Mouse (Mus musculus) kidney, postnatal 0 days (tissue): Measurements from ENCODE around the gene Klhdc9. TPM values are rescaled to one million over a fixed set of nuclear protein-coding genes. Genes with fewer than 3 reads are reported as not detected.

ENCODE experiments used
- ATAC-seq: fragments of 200-750 bp; cut with Nextera tagmentation; replicated peaks from 2 replicates; pipeline ENCODE4 v1.8.0; 2017; ENCODE audit warnings: low read depth, moderate number of reproducible peaks, moderate TSS enrichment, moderate library complexity; ENCODE audit not compliant: low FRiP score
- DNase-seq: peaks from one replicate; pipeline ENCODE4 v3.0.0-alpha.2; 2016; ENCODE audit warnings: low spot score
- H3K27ac ChIP-seq: fragments of 300-500 bp; sonication (generic); 2 replicates; pipeline ENCODE4 v1.5.1; 2014; ENCODE audit warnings: mild to moderate bottlenecking
- H3K27me3 ChIP-seq: fragments of 300-500 bp; sonication (generic); 2 replicates; pipeline ENCODE4 v1.6.1; 2014; ENCODE audit warnings: low read length, mixed read lengths; ENCODE audit not compliant: insufficient read depth
- H3K36me3 ChIP-seq: fragments of 300-500 bp; sonication (generic); 2 replicates; pipeline ENCODE4 v1.6.1; 2014; ENCODE audit warnings: low read length, mixed read lengths; ENCODE audit not compliant: insufficient read depth
- H3K4me1 ChIP-seq: fragments of 300-500 bp; sonication (generic); replicated peaks from 2 replicates; pipeline ENCODE4 v1.6.1; 2014; ENCODE audit warnings: antibody characterized with exemption, low read length, mixed read lengths; ENCODE audit not compliant: insufficient read depth
- H3K4me2 ChIP-seq: fragments of 300-500 bp; sonication (generic); 2 replicates; pipeline ENCODE4 v1.6.1; 2014; ENCODE audit warnings: mild to moderate bottlenecking, low read length, moderate library complexity, mixed read lengths
- H3K4me3 ChIP-seq: fragments of 300-500 bp; sonication (generic); replicated peaks from 2 replicates; pipeline ENCODE4 v1.5.1; 2014; ENCODE audit warnings: low read depth, low read length
- H3K9ac ChIP-seq: fragments of 300-500 bp; sonication (generic); 2 replicates; pipeline ENCODE4 v1.6.1; 2014; ENCODE audit warnings: low read depth, low read length
- H3K9me3 ChIP-seq: fragments of 300-500 bp; sonication (generic); replicated peaks from 2 replicates; pipeline ENCODE4 v1.6.1; 2016; ENCODE audit warnings: low read length, inconsistent platforms, mixed read lengths
- CTCF ChIP-seq: IDR thresholded peaks from 2 replicates; pipeline ENCODE4 v1.5.1; 2016; ENCODE audit warnings: antibody characterized with exemption, low read depth, mild to moderate bottlenecking, moderate library complexity
- WGBS: fragments of 180-500 bp; shearing (Covaris S2); extraction: QIAGEN DNeasy Blood & Tissue Kit; methylation state at CpG from one replicate; pipeline ENCODE4 v1.1.7; 2014; 5-methylcytosine and 5-hydroxymethylcytosine counted together
- polyA plus RNA-seq: library from polyadenylated mRNA; unstranded; fragments of >200 nt; fragmentation: Nextera tagmentation; extraction: Ambion mirVana; gene quantifications from 2 replicates; pipeline ENCODE4 v1.2.1, GENCODE M21; 2015

The Klhdc9 gene
- polyA plus RNA-seq, 1 experiment from 2014 or later, result 5.7 TPM

DNA sequence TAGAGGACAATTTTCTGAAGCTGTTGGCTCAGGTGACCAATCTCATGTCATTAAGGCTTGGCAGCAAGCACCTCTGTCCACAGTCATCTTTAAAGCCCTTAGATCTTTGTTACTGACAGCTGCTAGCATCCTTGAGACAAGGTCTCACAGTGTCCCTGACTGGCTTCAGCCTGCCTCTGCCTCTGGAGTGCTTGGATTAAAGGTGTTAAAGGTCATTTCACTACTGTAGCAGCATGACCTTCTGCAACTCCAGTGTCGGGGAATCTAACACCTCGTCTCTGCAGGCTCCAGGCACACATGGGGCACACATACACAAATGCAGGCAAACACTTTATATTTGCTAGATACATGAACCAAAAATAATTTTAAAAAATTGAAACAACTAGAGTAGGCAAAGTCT lies 35.0 kb downstream of the Klhdc9 start:
- Histone ChIP-seq H3K9ac (no peak overlapping the region), H3K4me2 (no peak overlapping the region), H3K4me1 (peaks cover 8% of the 10 kb centered on the region; the same call in 1 of the 2 replicates), H3K4me3 (no peak overlapping the region), H3K27ac (no peak overlapping the region), H3K9me3 (no peaks in the 10 kb centered on the region), H3K36me3 (no peaks in the 10 kb centered on the region), H3K27me3 (no peaks in the 10 kb centered on the region)
- WGBS, result 65% methylated on average over 2 of the region's 2 CpGs
- ATAC-seq (no peak), DNase-seq (no peak)
- TF ChIP-seq CTCF, result no peak

DNA sequence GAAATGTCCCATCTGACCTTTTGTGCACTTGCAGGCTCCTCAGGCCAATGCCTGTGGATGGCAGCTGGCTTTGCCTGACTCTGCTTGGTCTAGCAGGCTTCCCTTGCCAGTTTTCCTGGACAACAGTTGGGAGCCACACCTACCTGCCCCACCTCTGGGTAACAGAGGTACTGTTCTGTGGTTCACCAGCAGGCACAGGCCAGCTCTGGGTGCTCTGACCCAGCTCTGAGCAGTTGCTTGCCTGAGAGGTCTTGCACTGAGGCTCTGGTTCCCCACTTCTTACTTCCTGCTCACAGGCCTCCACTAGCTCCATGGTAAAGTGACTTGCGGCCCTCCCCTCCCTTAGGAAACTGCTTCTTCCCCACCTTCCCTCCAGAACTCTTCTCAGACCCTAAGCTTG lies 38.6 kb downstream of the Klhdc9 start:
- Histone ChIP-seq H3K27ac (peak overlapping the region; percentile 36; the same call in 1 of the 2 replicates), H3K36me3 (no peaks in the 10 kb centered on the region), H3K4me1 (no peaks in the 10 kb centered on the region), H3K4me2 (no peak overlapping the region), H3K4me3 (no peak overlapping the region), H3K9me3 (no peaks in the 10 kb centered on the region), H3K27me3 (no peaks in the 10 kb centered on the region), H3K9ac (no peak overlapping the region)
- no peak for TF ChIP-seq CTCF
- WGBS, result 82% methylated on average over 1 of the region's 1 CpGs
- no peak for DNase-seq
- ATAC-seq, result peak; percentile 63; the same call in 1 of the 2 replicates

DNA sequence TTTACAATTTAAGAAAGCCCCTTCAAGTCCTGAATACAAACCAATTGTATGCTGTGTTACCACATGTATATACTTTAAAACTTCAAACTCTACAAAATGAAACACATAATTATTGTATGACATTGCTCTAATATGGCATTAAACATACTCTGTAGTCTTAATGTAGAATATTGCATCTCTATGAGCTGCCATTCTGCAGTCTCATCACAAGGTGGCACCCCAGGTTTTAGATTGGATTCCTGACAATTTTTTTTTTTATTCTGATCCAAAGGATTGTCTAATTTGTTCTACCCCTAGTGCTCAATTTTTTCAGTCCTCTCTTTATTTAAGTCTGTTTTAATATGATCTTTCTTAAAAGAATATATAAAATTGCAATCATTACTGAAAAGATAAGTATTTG lies 39.2 kb downstream of the Klhdc9 start:
- ATAC-seq (no peak), DNase-seq (peak; percentile 76)
- peak; percentile 80 for TF ChIP-seq CTCF
- H3K4me1 ChIP-seq, result no peaks in the 10 kb centered on the region
- no peak overlapping the region for H3K27ac ChIP-seq
- no peak overlapping the region for H3K4me2 ChIP-seq
- no peaks in the 10 kb centered on the region for H3K27me3 ChIP-seq
- no peak overlapping the region for H3K9ac ChIP-seq
- H3K9me3 ChIP-seq, result no peaks in the 10 kb centered on the region
- no peak overlapping the region for H3K4me3 ChIP-seq
- no peaks in the 10 kb centered on the region for H3K36me3 ChIP-seq

DNA sequence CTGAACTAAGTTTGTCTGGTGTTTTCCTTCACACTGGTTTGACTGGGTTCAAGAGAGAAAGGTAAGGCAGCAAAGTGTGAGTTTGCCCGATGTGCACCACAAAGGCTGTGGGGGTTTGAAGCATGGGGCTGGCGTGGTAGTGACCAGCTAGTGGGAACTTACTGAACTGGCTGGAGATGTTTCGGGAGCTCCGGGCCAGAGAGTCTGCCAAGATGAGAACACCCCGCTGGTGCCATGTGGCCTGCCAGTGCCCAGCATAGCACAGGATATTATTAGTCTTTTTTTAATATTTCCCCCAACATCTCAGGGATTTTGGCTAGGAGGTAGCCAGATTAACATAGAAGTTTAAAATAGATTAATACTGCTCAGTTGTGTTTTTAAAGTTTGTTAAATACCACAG lies 40.4 kb downstream of the Klhdc9 start:
- H3K9me3 ChIP-seq, result no peaks in the 10 kb centered on the region
- TF ChIP-seq CTCF, result no peak
- H3K4me3 ChIP-seq, result peak overlapping the region; percentile 24
- no peaks in the 10 kb centered on the region for H3K36me3 ChIP-seq
- DNase-seq (no peak), ATAC-seq (no peak)
- H3K9ac ChIP-seq, result peak overlapping the region; percentile 31; the same call in 1 of the 2 replicates
- no peak overlapping the region for H3K27ac ChIP-seq
- WGBS, result 25% methylated on average over 5 of the region's 5 CpGs
- H3K27me3 ChIP-seq, result no peaks in the 10 kb centered on the region
- no peaks in the 10 kb centered on the region for H3K4me1 ChIP-seq
- peak overlapping the region; percentile 48 for H3K4me2 ChIP-seq

DNA sequence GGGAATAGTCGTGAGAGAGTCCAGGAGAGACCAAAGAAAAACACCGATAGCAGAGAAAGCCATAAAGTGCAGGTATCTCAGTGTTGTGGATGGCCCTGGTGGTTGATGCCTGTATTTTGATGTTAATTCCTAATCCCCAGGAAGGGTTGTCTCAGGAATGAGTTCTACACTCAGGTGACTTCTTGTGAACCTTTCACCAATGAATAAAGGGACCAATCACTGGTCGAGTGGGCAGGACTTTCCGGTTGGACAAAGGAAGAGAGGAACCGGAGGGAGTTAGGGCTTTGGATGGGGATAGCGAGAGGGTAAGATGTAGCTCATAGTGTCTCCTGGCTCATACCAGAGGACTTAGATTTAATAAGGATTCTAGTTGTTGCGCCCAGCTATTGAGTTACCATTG lies 40.9 kb downstream of the Klhdc9 start:
- Histone ChIP-seq H3K36me3 (no peaks in the 10 kb centered on the region), H3K27me3 (no peaks in the 10 kb centered on the region), H3K4me3 (peak overlapping the region; percentile 24), H3K9ac (peak overlapping the region; percentile 31; the same call in 1 of the 2 replicates), H3K4me1 (no peaks in the 10 kb centered on the region), H3K4me2 (peak overlapping the region; percentile 48), H3K27ac (no peak overlapping the region), H3K9me3 (no peaks in the 10 kb centered on the region)
- TF ChIP-seq CTCF, result no peak
- 10% methylated on average over 7 of the region's 7 CpGs for WGBS
- peak; percentile 69 for ATAC-seq
- no peak for DNase-seq

DNA sequence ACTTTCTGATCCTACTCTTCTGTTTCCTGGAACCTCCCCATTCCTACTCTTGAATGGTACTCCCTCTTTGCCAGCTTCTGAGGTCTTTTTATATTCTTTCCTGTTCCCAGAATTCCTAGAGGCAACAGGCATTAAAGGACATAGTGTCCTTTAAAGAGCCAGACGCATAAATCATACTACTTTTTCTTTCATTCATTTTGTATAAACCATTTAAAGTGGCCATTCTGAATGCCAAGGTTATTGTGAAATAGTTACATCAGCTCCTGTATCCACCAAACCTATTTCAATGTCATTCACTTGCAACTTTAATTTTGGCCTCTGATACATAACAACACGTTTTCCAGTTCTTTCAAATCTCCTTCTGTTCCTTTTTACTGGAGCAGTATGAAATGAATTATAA lies 51.3 kb downstream of the Klhdc9 start:
- Histone ChIP-seq H3K27me3 (no peaks in the 10 kb centered on the region), H3K27ac (no peak overlapping the region), H3K4me1 (no peaks in the 10 kb centered on the region), H3K36me3 (no peaks in the 10 kb centered on the region), H3K9ac (no peak overlapping the region), H3K9me3 (no peaks in the 10 kb centered on the region), H3K4me2 (no peak overlapping the region), H3K4me3 (no peak overlapping the region)
- TF ChIP-seq CTCF, result no peak
- ATAC-seq, result no peak
- no peak for DNase-seq
- 70% methylated on average over 2 of the region's 2 CpGs for WGBS

Other genes starting within 250 kb of the Klhdc9 start
- gene Cfap126, start 246.9 kb downstream of the Klhdc9 start, polyA plus RNA-seq, result 4.6 TPM in 2 replicates
- 381 and 403 TPM in 2 replicates for gene Sdhc, start 210.2 kb downstream of the Klhdc9 start, polyA plus RNA-seq
- 0.77 and 1.2 TPM in 2 replicates for gene Mpz, start 210.1 kb downstream of the Klhdc9 start, polyA plus RNA-seq
- 8.9 and 9.9 TPM in 2 replicates for gene Pcp4l1, start 164.5 kb downstream of the Klhdc9 start, polyA plus RNA-seq
- gene Nr1i3, start 146.8 kb downstream of the Klhdc9 start, polyA plus RNA-seq, result 1.1 and 1.7 TPM in 2 replicates
- 32.3 and 32.4 TPM in 2 replicates for gene Tomm40l, start 138.3 kb downstream of the Klhdc9 start, polyA plus RNA-seq
- gene Apoa2, start 135.7 kb downstream of the Klhdc9 start, polyA plus RNA-seq, result 20.2 and 21.1 TPM in 2 replicates
- 38.8 and 50.1 TPM in 2 replicates for gene Fcer1g, start 126.4 kb downstream of the Klhdc9 start, polyA plus RNA-seq
- 5.2 and 7.0 TPM in 2 replicates for gene Adamts4, start 110.4 kb downstream of the Klhdc9 start, polyA plus RNA-seq
- gene Ndufs2, start 109.4 kb downstream of the Klhdc9 start, polyA plus RNA-seq, result 375 and 405 TPM in 2 replicates
- 63.9 and 72.0 TPM in 2 replicates for gene B4galt3, start 90.5 kb downstream of the Klhdc9 start, polyA plus RNA-seq
- gene Ppox, start 79.6 kb downstream of the Klhdc9 start, polyA plus RNA-seq, result 46.4 and 48.2 TPM in 2 replicates
- 59.4 and 63.3 TPM in 2 replicates for gene Usp21, start 72.8 kb downstream of the Klhdc9 start, polyA plus RNA-seq
- gene Ufc1, start 65.8 kb downstream of the Klhdc9 start, polyA plus RNA-seq, result 133 and 136 TPM in 2 replicates
- gene Dedd, start 31.7 kb downstream of the Klhdc9 start, polyA plus RNA-seq, result 43.9 and 46.0 TPM in 2 replicates
- gene Nit1, start 15.2 kb downstream of the Klhdc9 start, polyA plus RNA-seq, result 59.8 and 64.4 TPM in 2 replicates
- gene Pfdn2, start 15.1 kb downstream of the Klhdc9 start, polyA plus RNA-seq, result 92.1 and 105 TPM in 2 replicates
- 3.7 and 3.8 TPM in 2 replicates for gene Nectin4, start 9.3 kb upstream of the Klhdc9 start, polyA plus RNA-seq
- gene Arhgap30, start 28.2 kb upstream of the Klhdc9 start, polyA plus RNA-seq, result 0.83 and 0.99 TPM in 2 replicates
- gene Usf1, start 50.5 kb upstream of the Klhdc9 start, polyA plus RNA-seq, result 64.0 and 73.0 TPM in 2 replicates
- gene Tstd1, start 58.1 kb upstream of the Klhdc9 start, polyA plus RNA-seq, result 3.6 and 4.8 TPM in 2 replicates
- gene F11r, start 76.7 kb upstream of the Klhdc9 start, polyA plus RNA-seq, result 93.0 and 114 TPM in 2 replicates
- 14.8 and 14.9 TPM in 2 replicates for gene Alyref2, start 142.7 kb upstream of the Klhdc9 start, polyA plus RNA-seq
- gene Itln1, start 174.5 kb upstream of the Klhdc9 start, polyA plus RNA-seq, result not detected in 2 replicates
- gene Cd244a, start 198.4 kb upstream of the Klhdc9 start, polyA plus RNA-seq, result 0.08 and 0.20 TPM in 2 replicates
- gene Ly9, start 246.6 kb upstream of the Klhdc9 start, polyA plus RNA-seq, result 0.17 and 0.24 TPM in 2 replicates